Mouse (Mus musculus) lung, adult 2 months (tissue): ENCODE data around the gene Fam184b.

Source experiments
- CTCF ChIP-seq: fragments of 200-500 bp; IDR thresholded peaks from 2 replicates; pipeline ENCODE4 v1.5.1; 2011; ENCODE audit warnings: mild to moderate bottlenecking, low read length, control low read depth; ENCODE audit not compliant: insufficient read depth
- POLR2A ChIP-seq: fragments of 200-500 bp; IDR thresholded peaks from 2 replicates; pipeline ENCODE4 v1.6.1; 2011; ENCODE audit warnings: low read depth, mild to moderate bottlenecking, control low read depth, low read length, borderline replicate concordance; ENCODE audit errors: extremely low read depth

- TF ChIP-seq POLR2A (no peak), CTCF (no peak)
These were observed 49.7 kb upstream of the Fam184b start for GRCm38 (mm10) chr5:45689152-45689551.
